Mouse (Mus musculus): ENCODE measurements around the gene Utrn. TPM values are rescaled to one million over a fixed set of nuclear protein-coding genes. Genes with fewer than 3 reads are reported as not detected.

Utrn gene
- total and polyA plus RNA-seq, 3 experiments, result 9.4 to 115 (median 71.5) TPM

DNA sequence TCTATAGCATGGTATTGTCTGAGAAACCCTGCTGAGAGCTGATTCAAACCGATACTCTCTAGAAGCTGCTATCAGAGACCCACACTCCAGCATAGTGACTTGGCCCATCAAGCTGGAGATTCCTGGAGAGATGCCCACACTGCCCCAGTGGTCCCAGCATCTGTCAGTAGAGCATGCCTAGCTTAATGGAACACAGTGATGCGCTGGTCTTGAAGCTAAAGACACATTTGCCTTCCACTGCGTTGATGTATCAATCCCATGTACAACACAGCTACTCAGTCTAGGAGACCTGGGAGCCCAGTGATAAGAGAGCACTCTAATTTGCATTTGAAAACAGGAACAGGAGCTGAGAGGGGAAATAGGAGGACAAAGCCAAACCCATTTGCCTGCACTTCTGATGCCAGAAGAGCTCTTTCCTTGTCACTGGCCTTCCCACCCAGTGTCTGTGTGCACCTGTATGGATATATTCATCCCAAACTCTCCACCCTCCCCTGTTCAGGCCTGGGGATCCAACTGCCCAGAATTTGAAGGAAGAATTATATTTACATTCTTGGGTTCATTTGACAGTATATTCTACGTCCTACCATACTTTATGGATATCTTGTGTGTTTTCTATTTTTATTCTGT is 379.5 kb downstream of the Utrn start:
- H3K4me1 ChIP-seq (ENCODE audit: insufficient read depth, low read depth, low read length), result no peaks in the 10 kb centered on the region
- ATAC-seq (ENCODE audit: extremely low read depth, insufficient number of reproducible peaks, low FRiP score, poor library complexity, severe bottlenecking) (no peak), DNase-seq (ENCODE audit: low spot score) (no peak)
- H3K27me3 ChIP-seq (ENCODE audit: insufficient read depth, low read length), result no peaks in the 10 kb centered on the region
- peaks cover 32% of the 10 kb centered on the region for H3K36me3 ChIP-seq (replicated peaks)
- H3K9me3 ChIP-seq (replicated peaks), result no peaks in the 10 kb centered on the region
- TF ChIP-seq POLR2AphosphoS5 (IDR thresholded peaks at IDR 0.05; ENCODE audit: insufficient replicate concordance, low read depth, low read length), result no peak
- TF ChIP-seq TAL1 (conservative IDR thresholded peaks at IDR 0.05; ENCODE audit: low read depth, low read length), result no peak
- no peak for TF ChIP-seq GATA2 (IDR thresholded peaks at IDR 0.05; ENCODE audit: borderline replicate concordance, low read depth, low read length)
- TF ChIP-seq GATA1 (IDR thresholded peaks at IDR 0.05; ENCODE audit: borderline replicate concordance, low read length), result no peak
- TF ChIP-seq CTCF (IDR thresholded peaks at IDR 0.05; ENCODE audit: low read depth, low read length), result no peak
- no peak overlapping the region for H3K4me3 ChIP-seq (ENCODE audit: low read depth, low read length)

DNA sequence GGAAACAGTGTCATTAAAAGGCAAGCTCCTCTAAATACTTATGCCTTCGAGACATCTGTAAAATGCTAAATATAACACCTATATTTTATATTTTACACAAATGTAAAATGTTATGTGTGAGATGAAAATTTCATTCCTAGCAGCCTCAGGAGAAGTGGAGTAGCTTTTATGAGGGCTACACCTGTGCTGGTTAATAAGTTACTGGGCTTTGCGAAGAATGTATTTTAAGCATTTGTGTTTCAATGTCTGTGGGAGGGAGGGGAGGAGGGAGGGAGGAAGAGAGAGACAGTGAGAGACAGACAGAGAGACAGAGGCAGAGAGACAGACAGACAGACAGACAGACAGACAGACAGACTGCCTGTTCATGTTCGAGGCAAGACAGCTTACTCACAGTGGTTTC is 380.6 kb downstream of the Utrn start:
- Histone ChIP-seq H3K4me3 (ENCODE audit: low read depth, low read length) (no peak overlapping the region), H3K9me3 (replicated peaks) (no peaks in the 10 kb centered on the region), H3K4me1 (ENCODE audit: insufficient read depth, low read depth, low read length) (no peaks in the 10 kb centered on the region), H3K36me3 (replicated peaks) (peaks cover 30% of the 10 kb centered on the region), H3K27me3 (ENCODE audit: insufficient read depth, low read length) (no peaks in the 10 kb centered on the region)
- no peak for TF ChIP-seq TAL1 (conservative IDR thresholded peaks at IDR 0.05; ENCODE audit: low read depth, low read length)
- TF ChIP-seq POLR2AphosphoS5 (IDR thresholded peaks at IDR 0.05; ENCODE audit: insufficient replicate concordance, low read depth, low read length), result no peak
- TF ChIP-seq GATA1 (IDR thresholded peaks at IDR 0.05; ENCODE audit: borderline replicate concordance, low read length), result no peak
- TF ChIP-seq CTCF (IDR thresholded peaks at IDR 0.05; ENCODE audit: low read depth, low read length), result no peak
- no peak for TF ChIP-seq GATA2 (IDR thresholded peaks at IDR 0.05; ENCODE audit: borderline replicate concordance, low read depth, low read length)
- no peak for ATAC-seq (ENCODE audit: extremely low read depth, insufficient number of reproducible peaks, low FRiP score, poor library complexity, severe bottlenecking)
- DNase-seq (ENCODE audit: low spot score), result no peak

DNA sequence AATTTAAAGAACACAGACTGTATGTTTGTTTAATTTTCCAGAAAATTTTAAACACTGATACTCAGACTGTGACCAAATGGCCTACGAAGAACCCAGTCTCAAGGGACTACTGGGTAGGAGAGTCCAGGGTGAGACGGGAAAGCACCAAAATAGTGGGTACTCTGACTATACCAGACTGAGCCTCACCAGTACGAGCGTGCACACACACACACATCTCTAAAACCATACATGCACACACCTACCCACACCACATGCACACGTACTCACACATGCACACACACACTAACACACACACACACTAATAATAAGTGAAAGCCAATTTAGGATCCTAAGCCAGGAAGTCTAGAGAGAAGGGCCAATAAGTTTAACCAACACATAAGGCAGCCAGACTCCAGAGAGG is 381.0 kb downstream of the Utrn start:
- ATAC-seq (ENCODE audit: extremely low read depth, insufficient number of reproducible peaks, low FRiP score, poor library complexity, severe bottlenecking), result no peak
- Histone ChIP-seq H3K4me1 (ENCODE audit: insufficient read depth, low read depth, low read length) (no peaks in the 10 kb centered on the region), H3K4me3 (ENCODE audit: low read depth, low read length) (no peak overlapping the region), H3K9me3 (replicated peaks) (no peaks in the 10 kb centered on the region), H3K36me3 (replicated peaks) (peaks cover 30% of the 10 kb centered on the region), H3K27me3 (ENCODE audit: insufficient read depth, low read length) (no peaks in the 10 kb centered on the region)
- TF ChIP-seq POLR2AphosphoS5 (IDR thresholded peaks at IDR 0.05; ENCODE audit: insufficient replicate concordance, low read depth, low read length), result no peak
- TF ChIP-seq CTCF (IDR thresholded peaks at IDR 0.05; ENCODE audit: low read depth, low read length), result no peak
- TF ChIP-seq TAL1 (conservative IDR thresholded peaks at IDR 0.05; ENCODE audit: low read depth, low read length), result no peak
- TF ChIP-seq GATA2 (IDR thresholded peaks at IDR 0.05; ENCODE audit: borderline replicate concordance, low read depth, low read length), result no peak
- no peak for TF ChIP-seq GATA1 (IDR thresholded peaks at IDR 0.05; ENCODE audit: borderline replicate concordance, low read length)
- no peak for DNase-seq (ENCODE audit: low spot score)

DNA sequence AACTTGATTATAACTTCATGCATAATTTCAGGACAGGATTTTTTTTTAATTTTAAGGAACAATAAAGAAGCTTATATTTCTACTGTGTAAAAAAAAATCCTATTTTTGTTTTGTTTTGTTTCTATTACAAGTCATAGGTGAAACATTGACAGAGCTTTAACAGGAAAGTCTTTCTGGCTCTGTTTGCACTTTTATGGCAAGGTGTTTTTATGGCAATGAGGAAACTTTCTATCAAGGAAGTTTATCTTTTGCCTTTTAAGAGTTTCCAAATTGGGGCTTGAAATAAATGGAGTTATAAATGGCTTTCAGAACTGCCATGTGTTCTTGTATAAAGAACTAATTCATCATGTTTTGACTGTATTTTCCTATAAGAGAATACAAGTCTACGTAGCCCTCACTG is 385.7 kb downstream of the Utrn start:
- H3K4me1 ChIP-seq (ENCODE audit: insufficient read depth, low read depth, low read length), result no peaks in the 10 kb centered on the region
- TF ChIP-seq POLR2AphosphoS5 (IDR thresholded peaks at IDR 0.05; ENCODE audit: insufficient replicate concordance, low read depth, low read length), result no peak
- no peak for TF ChIP-seq TAL1 (conservative IDR thresholded peaks at IDR 0.05; ENCODE audit: low read depth, low read length)
- no peak for TF ChIP-seq GATA1 (IDR thresholded peaks at IDR 0.05; ENCODE audit: borderline replicate concordance, low read length)
- no peak for TF ChIP-seq GATA2 (IDR thresholded peaks at IDR 0.05; ENCODE audit: borderline replicate concordance, low read depth, low read length)
- TF ChIP-seq CTCF (IDR thresholded peaks at IDR 0.05; ENCODE audit: low read depth, low read length), result no peak
- ATAC-seq (ENCODE audit: extremely low read depth, insufficient number of reproducible peaks, low FRiP score, poor library complexity, severe bottlenecking) (no peak), DNase-seq (ENCODE audit: low spot score) (no peak)
- peaks cover 43% of the 10 kb centered on the region for H3K36me3 ChIP-seq (replicated peaks)
- H3K27me3 ChIP-seq (ENCODE audit: insufficient read depth, low read length), result no peaks in the 10 kb centered on the region
- no peaks in the 10 kb centered on the region for H3K9me3 ChIP-seq (replicated peaks)
- no peak overlapping the region for H3K4me3 ChIP-seq (ENCODE audit: low read depth, low read length)

DNA sequence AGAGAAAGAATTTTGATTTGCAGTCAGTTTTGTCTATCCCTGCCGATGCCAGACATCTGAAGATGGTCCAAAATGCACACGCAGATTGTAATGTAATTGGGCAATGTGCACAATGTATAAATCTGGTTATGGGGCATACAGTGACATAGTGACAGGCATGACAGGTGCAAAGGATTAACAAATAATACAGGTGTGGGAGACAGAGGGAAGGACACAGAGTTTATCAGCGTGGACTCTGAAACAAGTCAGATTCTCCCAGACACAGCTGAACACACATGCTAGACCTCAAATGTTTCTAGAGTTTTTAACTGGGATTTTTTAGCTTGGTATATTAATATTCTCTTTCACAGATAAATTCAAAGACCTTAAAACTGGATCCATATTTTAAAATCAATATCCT is 386.2 kb downstream of the Utrn start:
- Histone ChIP-seq H3K27me3 (ENCODE audit: insufficient read depth, low read length) (no peaks in the 10 kb centered on the region), H3K4me3 (ENCODE audit: low read depth, low read length) (no peak overlapping the region), H3K4me1 (ENCODE audit: insufficient read depth, low read depth, low read length) (no peaks in the 10 kb centered on the region), H3K9me3 (replicated peaks) (no peaks in the 10 kb centered on the region), H3K36me3 (replicated peaks) (peaks cover 44% of the 10 kb centered on the region)
- no peak for ATAC-seq (ENCODE audit: extremely low read depth, insufficient number of reproducible peaks, low FRiP score, poor library complexity, severe bottlenecking)
- no peak for TF ChIP-seq CTCF (IDR thresholded peaks at IDR 0.05; ENCODE audit: low read depth, low read length)
- no peak for TF ChIP-seq TAL1 (conservative IDR thresholded peaks at IDR 0.05; ENCODE audit: low read depth, low read length)
- TF ChIP-seq GATA1 (IDR thresholded peaks at IDR 0.05; ENCODE audit: borderline replicate concordance, low read length), result no peak
- TF ChIP-seq POLR2AphosphoS5 (IDR thresholded peaks at IDR 0.05; ENCODE audit: insufficient replicate concordance, low read depth, low read length), result no peak
- TF ChIP-seq GATA2 (IDR thresholded peaks at IDR 0.05; ENCODE audit: borderline replicate concordance, low read depth, low read length), result no peak
- DNase-seq (ENCODE audit: low spot score), result no peak

DNA sequence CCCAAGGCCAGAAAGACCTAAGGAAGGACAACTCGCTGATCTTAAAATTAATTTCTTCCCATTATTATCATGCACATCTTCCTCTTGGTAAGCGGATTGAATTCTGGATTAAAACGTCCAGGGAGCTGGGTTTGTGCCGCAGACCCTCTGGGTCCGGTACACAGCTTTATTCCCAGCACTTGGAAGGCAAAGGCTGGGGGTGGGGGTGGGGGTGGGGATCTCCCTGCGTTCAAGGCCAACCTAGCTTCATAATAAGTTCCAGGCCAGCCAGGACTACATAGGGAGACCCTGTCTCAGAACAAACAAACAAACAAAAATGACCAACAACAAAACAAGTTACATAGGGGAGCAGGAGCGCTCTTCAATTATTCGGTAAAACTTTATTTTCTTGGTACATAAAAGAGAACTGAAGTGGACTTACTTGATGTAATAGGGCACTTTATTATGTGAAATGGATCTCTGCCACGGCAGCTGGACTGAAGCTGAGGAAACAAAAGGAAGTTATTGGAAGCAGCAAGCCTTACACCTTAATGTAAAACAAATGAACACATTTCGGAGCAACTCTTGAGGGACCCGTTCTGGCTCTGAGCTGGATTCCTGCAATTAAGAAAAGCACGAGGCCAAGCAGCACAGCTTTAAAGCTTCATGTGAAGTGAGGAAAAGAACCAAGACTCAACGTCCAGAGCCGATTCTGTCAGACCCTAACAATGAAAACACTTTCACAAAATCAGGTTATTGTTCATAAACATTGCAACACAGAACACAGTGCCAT is 394.1 kb downstream of the Utrn start:
- no peaks in the 10 kb centered on the region for H3K27me3 ChIP-seq (ENCODE audit: insufficient read depth, low read length)
- no peaks in the 10 kb centered on the region for H3K9me3 ChIP-seq (replicated peaks)
- peaks cover 36% of the 10 kb centered on the region for H3K36me3 ChIP-seq (replicated peaks)
- ATAC-seq (ENCODE audit: extremely low read depth, insufficient number of reproducible peaks, low FRiP score, poor library complexity, severe bottlenecking), result no peak
- no peak for TF ChIP-seq TAL1 (conservative IDR thresholded peaks at IDR 0.05; ENCODE audit: low read depth, low read length)
- TF ChIP-seq POLR2AphosphoS5 (IDR thresholded peaks at IDR 0.05; ENCODE audit: insufficient replicate concordance, low read depth, low read length), result no peak
- TF ChIP-seq GATA2 (IDR thresholded peaks at IDR 0.05; ENCODE audit: borderline replicate concordance, low read depth, low read length), result no peak
- no peak for TF ChIP-seq CTCF (IDR thresholded peaks at IDR 0.05; ENCODE audit: low read depth, low read length)
- no peak for TF ChIP-seq GATA1 (IDR thresholded peaks at IDR 0.05; ENCODE audit: borderline replicate concordance, low read length)
- DNase-seq (ENCODE audit: low spot score), result no peak
- no peak overlapping the region for H3K4me3 ChIP-seq (ENCODE audit: low read depth, low read length)
- no peaks in the 10 kb centered on the region for H3K4me1 ChIP-seq (ENCODE audit: insufficient read depth, low read depth, low read length)
